In genomic region chr13:59856286-59857070, GRCm38 (mm10) we compare ENCODE assay signal across 9 mouse cellular contexts. TPM values are rescaled to one million over a fixed set of nuclear protein-coding genes. Genes with fewer than 3 reads are reported as not detected.
A peak's percentile ranks its signal among the peaks of the same experiment; 100 is the strongest.
DNase-seq lines count a peak whose midpoint lies in the region; ATAC-seq and TF ChIP-seq lines count a peak whose summit lies in the region.
"Had no signal": no experiment of that assay in that cellular context is flagged by ENCODE, and none has a peak within 500 bp of the region (broad histone marks: within the 10 kb centered on the region; RNA-seq: fewer than 3 reads in every experiment).

No protein-coding gene starts in this region.

- TF ChIP-seq CTCF in cerebellum, adult 2 months (IDR thresholded peaks at IDR 0.05; ENCODE audit: borderline replicate concordance, insufficient read depth, low read depth, low read length) = peak; percentile 79
- TF ChIP-seq CTCF in olfactory bulb, adult 2 months (IDR thresholded peaks at IDR 0.05; ENCODE audit: insufficient read depth, low read depth, low read length) = peak; percentile 66; the same call in 1 of the 2 replicates

- no peaks in the 10 kb centered on the region for H3K27me3 ChIP-seq in cerebellum, adult 2 months (ENCODE audit: control insufficient read depth, insufficient read depth, low read length)
- H3K27me3 ChIP-seq in limb, embryonic 11.5 days (ENCODE audit: control insufficient read depth, insufficient read depth, low read length) = no peaks in the 10 kb centered on the region

- no peaks in the 10 kb centered on the region for H3K4me1 ChIP-seq in cerebellum, adult 2 months (ENCODE audit: control insufficient read depth, insufficient read depth, low read length)
- H3K4me1 ChIP-seq in limb, embryonic 11.5 days (ENCODE audit: control insufficient read depth, insufficient read depth, low read length) = no peaks in the 10 kb centered on the region
- no peaks in the 10 kb centered on the region for H3K4me1 ChIP-seq in olfactory bulb, adult 2 months (ENCODE audit: control insufficient read depth, insufficient read depth, low read length)

- H3K36me3 ChIP-seq in limb, embryonic 11.5 days (ENCODE audit: control insufficient read depth, insufficient read depth, low read length) = no peaks in the 10 kb centered on the region
- H3K36me3 ChIP-seq: heart, embryonic 15.5 days had no signal

- ATAC-seq in erythroid progenitor cell, adult 5-6 weeks (replicated peaks; ENCODE audit: low FRiP score, poor library complexity, severe bottlenecking) = peak; percentile 80
- no peak for ATAC-seq in limb, embryonic 11.5 days (ENCODE audit: insufficient number of reproducible peaks, low FRiP score, low TSS enrichment, low read depth)

- H3K9me3 ChIP-seq in limb, embryonic 11.5 days (ENCODE audit: control insufficient read depth, low read length) = no peaks in the 10 kb centered on the region
- H3K9me3 ChIP-seq: heart, embryonic 15.5 days had no signal

- DNase-seq in cerebellum, adult 2 months = peak; percentile 12 to 30
- no peak for DNase-seq in cerebellum, adult 11-12 months
- peak; percentile 63 for DNase-seq in urinary bladder, postnatal 25 days (ENCODE audit: low spot score)
- DNase-seq in urinary bladder, adult 2 months (ENCODE audit: low spot score) = no peak
- peak; percentile 47 for DNase-seq in induced T-regulatory cell, adult 2 months (ENCODE audit: low read depth)
- peak; percentile 84 for DNase-seq in limb, embryonic 11.5 days (ENCODE audit: low spot score)

- H3K9ac ChIP-seq in limb, embryonic 11.5 days (ENCODE audit: low read length) = no peak overlapping the region
- H3K9ac ChIP-seq: heart, embryonic 15.5 days had no signal

- TF ChIP-seq POLR2A in cerebellum, adult 2 months (IDR thresholded peaks at IDR 0.05; ENCODE audit: borderline replicate concordance, insufficient read depth, low read length) = no peak
- TF ChIP-seq POLR2A in olfactory bulb, adult 2 months (IDR thresholded peaks at IDR 0.05; ENCODE audit: insufficient read depth, low read depth, low read length) = no peak

- 59% methylated on average over 20 of the region's 20 CpGs for WGBS in cerebellum, adult 2 months
- WGBS in limb, embryonic 11.5 days = 50% methylated on average over 20 of the region's 20 CpGs
- WGBS in olfactory bulb, adult 2 months = 58% methylated on average over 20 of the region's 20 CpGs

- H3K27ac ChIP-seq in cerebellum, adult 2 months (ENCODE audit: insufficient read depth, low read length) = no peak overlapping the region
- H3K27ac ChIP-seq in limb, embryonic 11.5 days (replicated peaks; ENCODE audit: low read depth, low read length) = no peak overlapping the region
- no peak overlapping the region for H3K27ac ChIP-seq in olfactory bulb, adult 2 months (ENCODE audit: insufficient read depth, low read depth, low read length)
- H3K27ac ChIP-seq: heart, embryonic 15.5 days had no signal

- no peak overlapping the region for H3K4me3 ChIP-seq in cerebellum, adult 2 months (replicated peaks; ENCODE audit: insufficient read depth, low read depth, low read length)
- no peak overlapping the region for H3K4me3 ChIP-seq in limb, embryonic 11.5 days (ENCODE audit: low read depth, low read length)
- H3K4me3 ChIP-seq in olfactory bulb, adult 2 months (ENCODE audit: insufficient read depth, low read depth, low read length) = no peak overlapping the region
- H3K4me3 ChIP-seq: heart, embryonic 15.5 days had no signal

- H3K4me2 ChIP-seq in limb, embryonic 11.5 days (ENCODE audit: low read depth, severe bottlenecking) = no peak overlapping the region
- H3K4me2 ChIP-seq: heart, embryonic 15.5 days had no signal

RNA-seq across cellular contexts. Expression of gene Tut7, which starts 33.5 kb away (rescaled TPM):
- polyA plus RNA-seq in cerebellum, adult 2 months (2012; rRNA removed) = 35.5 and 36.5 TPM in 2 replicates
- 41.6 and 45.5 TPM in 2 replicates for polyA plus RNA-seq in urinary bladder, adult 2 months (2012; rRNA removed)
- total RNA-seq in erythroid progenitor cell, adult 5-6 weeks (2015; ENCODE audit: low replicate concordance) = 459 and 492 TPM in 2 replicates
- 561 and 620 TPM in 2 replicates for total RNA-seq in erythroid progenitor cell, adult 5-6 weeks (2017; ENCODE audit: low replicate concordance)
- polyA plus RNA-seq in limb, embryonic 11.5 days (2014; fragmentation: Nextera tagmentation; extraction: Ambion mirVana) = 44.4 and 53.2 TPM in 2 replicates
- polyA plus RNA-seq in olfactory bulb, adult 2 months (2012; ENCODE audit: insufficient read depth, insufficient read length, low replicate concordance, missing spikeins) = 457 TPM in 1 of 2 replicates, not detected in the other

Comparison
In these comparisons a context has a peak if more than half of its experiments do, and no peak if none do; other contexts are left out.
1. DNase-seq: peak in cerebellum, adult 2 months (2 of 2), urinary bladder, postnatal 25 days (single experiment), induced T-regulatory cell, adult 2 months (single experiment) and limb, embryonic 11.5 days (single experiment); none in cerebellum, adult 11-12 months (single experiment) and urinary bladder, adult 2 months (single experiment).